Mouse (Mus musculus) right cerebral cortex, postnatal 14 days (tissue): ENCODE results near the gene Rpn1.

Source experiments
- DNase-seq: peaks from one replicate; pipeline ENCODE4 v3.0.0; 2022

The Rpn1 gene

GRCm38 (mm10) chr6:88067722-88068121 lies 16.6 kb upstream of the Rpn1 start:
- no peak for DNase-seq

GRCm38 (mm10) chr6:88068739-88069138 lies 15.5 kb upstream of the Rpn1 start:
- DNase-seq = no peak

- no peak for DNase-seq
These were observed 13.8 kb upstream of the Rpn1 start for GRCm38 (mm10) chr6:88070468-88070867.

DNA sequence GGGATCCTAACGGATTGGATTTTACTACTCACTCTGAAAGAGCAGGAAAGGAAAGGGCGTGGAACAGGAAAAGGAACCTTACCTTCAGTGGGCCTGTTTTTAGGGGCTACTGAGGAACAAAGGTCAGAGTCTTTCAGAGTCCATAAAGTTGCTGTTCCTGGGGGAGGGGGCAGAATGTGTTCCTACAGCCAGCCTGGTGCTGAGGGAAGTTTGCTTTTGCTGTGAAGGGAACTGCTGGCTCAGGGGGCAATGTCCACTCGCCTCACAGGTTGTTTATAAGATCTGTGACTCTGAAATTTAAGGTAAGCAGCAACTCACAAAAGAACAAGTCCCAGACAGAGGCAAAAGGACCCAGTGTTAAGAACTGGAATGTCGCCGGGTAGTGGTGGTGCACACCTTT lies 13.1 kb upstream of the Rpn1 start:
- no peak for DNase-seq

- peak; percentile 96 for DNase-seq
These were observed 9.3 kb upstream of the Rpn1 start for GRCm38 (mm10) chr6:88074752-88075554.

DNA sequence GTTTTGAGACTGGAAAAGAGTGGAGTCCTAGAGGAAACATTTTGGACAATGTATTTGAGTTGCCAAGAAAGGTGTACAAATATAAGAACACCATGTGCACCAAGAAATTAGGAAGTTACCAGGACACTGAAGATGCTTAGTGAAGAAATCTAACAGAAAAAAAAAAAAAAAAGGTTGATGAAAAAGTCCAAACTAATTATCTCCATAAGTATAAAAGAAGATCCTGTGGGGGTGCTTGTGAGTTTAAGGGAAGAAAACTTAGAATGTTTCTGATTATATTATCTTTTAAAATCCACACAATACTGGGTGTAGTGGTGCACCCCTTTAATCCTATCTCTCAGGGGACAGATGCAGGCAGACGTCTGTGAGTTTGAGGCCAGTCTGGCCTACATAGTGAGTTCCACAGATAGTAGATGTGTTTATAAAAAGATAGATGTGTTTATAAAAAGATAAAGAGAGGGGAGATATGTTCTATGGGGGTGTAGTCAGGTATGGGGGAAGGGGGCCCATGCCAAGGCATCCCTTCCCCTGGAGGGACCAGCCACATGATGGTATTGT lies 8.2 kb upstream of the Rpn1 start:
- DNase-seq = no peak

DNA sequence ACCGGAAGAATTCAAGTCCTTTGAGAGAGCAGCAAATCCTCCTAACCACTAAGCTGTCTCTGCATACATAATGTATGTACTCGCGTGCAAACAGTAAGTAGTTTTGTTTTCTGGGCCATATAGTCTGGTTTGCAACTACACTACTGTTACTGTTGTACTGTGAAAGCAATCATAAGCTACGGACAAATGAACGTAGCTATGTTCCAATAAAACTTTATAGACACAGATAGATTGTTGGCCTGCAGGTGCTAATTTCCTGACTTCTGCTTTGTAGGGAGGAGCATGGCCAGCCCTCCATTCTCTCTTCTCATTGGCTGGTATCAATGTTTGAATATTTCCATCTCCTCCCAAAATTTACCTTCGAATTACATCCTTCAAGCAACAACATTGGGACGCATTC lies 1.2 kb upstream of the Rpn1 start:
- DNase-seq = no peak

DNA sequence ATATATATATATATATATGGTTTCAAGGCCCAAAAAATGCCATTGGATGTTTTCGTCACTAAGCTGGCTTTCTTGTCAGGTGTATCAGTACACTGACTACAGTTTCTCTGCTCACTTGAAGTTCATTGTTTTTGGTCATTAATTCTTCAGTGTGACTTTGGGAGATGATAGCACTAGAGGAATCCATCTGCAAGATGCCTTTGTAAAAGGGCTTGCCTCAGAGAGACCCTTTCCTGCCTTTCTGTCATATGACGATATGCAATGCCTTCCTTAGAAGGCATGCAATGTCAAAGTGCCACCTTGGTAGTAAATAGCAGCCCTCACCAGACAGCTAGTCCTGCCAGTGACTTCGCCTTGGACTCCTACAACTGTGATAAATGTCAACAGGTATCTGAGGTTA lies 610 bp upstream of the Rpn1 start:
- DNase-seq = no peak

GRCm38 (mm10) chr6:88088971-88089370 lies 4.7 kb downstream of the Rpn1 start:
- DNase-seq = no peak

GRCm38 (mm10) chr6:88095377-88095776 lies 11.1 kb downstream of the Rpn1 start:
- no peak for DNase-seq

GRCm38 (mm10) chr6:88102096-88102495 lies 17.8 kb downstream of the Rpn1 start:
- no peak for DNase-seq

DNA sequence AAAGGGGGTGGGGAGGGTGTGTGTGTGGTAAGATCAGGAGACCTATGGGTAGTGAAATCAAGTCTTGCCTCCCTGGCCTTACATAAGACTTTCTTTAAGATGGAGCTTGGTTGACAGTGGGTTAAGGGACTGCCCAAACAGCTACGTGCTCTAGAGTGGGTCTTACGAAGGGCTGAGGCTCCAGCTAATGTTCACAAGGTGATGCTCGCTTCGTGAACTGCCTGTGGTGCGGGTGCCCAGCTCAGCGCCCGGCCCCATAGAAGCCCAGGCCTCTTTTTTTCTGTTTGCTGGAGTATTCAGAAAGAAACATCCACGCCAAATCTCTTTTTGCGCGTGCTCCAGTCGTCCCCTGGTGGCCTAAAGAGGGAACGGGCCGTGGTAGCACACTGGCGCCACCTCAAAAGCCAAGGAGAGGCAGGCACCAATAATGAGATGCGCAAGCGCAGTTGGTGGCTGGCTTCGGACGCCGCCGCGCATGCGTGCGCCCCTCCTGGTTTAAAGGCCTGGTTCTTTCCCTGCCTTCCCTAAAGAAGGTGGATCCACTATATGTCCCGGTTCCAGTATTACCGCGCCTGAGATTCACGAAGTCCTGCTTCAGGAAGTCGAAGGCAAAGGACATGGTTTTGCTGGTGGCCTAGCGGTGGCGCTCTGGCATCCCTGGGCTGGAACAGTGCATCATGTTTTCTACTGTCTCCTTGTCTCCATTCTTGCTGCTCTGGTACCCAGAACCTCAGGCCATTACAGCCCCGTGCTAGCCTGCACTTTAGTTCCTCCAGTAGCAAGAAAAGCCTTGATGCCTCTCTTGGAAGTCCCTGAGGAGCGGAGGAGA lies 21.7 kb downstream of the Rpn1 start:
- peak; percentile 93 for DNase-seq

- no peak for DNase-seq
These were observed 22.4 kb downstream of the Rpn1 start for GRCm38 (mm10) chr6:88106612-88107123.

DNA sequence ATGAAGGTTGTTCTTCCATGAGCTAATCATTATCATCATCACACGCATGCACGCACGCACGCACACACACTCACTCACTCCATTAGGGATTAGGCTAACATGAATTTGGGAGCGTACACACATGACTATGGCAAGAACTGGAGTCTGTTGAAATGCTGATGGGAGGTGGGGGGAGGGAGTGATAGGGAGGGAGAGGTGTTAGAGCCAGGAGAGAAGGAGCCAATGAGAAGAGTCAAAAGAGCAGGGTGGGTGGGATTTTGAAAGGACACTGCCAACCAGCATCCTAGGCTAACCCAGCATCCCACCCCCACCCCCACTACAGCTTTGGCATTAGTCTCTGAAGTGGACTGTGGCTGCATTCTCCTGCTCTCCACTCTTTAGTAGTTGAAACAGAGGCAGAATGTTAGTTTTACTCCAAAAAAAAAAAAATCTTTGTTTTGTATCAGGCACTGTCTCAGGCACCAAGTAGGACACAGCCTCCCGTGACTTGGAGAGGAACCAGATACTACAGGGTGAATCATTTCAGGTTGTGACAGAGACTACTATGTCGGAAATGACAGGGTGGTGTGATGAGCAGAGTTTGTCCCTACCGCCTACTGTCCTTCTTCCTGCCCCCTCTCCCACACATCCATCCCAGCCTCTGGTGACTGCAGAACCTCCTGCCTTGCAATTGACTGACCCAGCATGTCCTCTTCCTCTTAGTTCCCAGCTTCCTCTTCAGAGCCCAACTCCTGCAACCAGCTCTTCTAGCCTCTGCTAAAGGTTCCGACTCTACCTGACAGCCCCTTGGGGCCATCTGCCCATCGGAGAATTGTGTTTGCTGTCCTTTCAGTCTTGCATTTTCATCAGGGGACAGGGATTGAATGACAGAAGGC lies 23.6 kb downstream of the Rpn1 start:
- DNase-seq = no peak

- DNase-seq = peak; percentile 57
These were observed 28.9 kb downstream of the Rpn1 start for GRCm38 (mm10) chr6:88113139-88113538.

DNA sequence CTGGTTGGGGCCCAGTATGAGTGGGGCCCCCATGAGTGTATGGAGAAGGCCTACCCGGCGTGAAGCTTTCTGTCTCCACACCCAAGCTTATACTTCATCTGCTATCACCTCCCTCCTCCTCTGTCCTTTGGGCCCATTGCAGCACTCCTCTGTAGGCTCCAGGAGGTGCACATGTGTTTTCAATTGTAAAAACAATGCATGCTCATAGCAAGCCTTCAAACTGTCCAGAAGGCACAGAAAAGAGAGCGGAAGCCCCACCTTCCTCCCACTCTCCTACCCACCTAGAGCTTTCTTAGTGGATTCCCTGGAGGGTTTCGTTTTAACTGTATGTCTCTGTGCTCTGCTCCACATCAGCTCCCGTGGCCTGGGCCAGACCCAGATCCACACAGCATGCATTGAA lies 30.1 kb downstream of the Rpn1 start:
- DNase-seq = no peak

DNA sequence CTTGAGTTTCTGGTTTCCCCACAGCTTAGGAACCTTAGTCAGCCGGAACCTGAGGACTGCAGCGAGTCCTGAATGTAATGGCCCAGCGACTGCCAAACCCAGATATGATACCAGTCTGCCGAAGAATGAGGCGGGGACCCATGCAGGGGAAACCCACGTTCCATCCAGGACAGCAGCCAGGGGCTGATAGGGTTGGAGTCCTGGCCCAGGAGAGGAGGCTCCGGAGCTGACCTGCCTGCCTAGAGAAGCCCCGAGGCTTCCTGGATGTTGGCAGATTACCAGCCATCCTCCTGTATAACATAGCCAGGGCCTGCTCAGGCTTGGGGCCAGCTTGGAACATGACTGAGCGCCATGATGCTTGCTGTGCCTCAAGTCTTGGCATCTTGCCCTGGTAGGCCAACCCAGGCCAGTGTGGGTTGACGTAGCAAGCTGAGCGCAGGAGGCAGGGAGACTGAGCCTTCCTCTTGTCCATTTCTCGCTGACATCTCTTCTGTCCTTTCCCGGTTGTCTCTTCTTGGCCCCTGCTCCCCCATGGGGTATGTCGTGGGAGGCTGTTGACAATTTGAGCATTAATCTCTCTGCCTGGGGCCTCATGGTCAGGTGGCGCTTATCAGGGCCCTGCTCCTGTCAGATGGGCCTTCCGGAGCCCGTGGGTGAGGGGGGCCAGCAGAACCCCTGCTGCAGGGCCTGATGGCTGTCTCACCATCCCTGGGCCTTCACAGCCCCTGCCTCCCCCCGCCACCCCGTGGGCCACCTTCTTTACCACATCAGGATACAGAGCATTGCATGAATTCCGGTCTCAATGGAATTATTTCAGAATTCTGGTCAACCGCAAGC lies 32.3 kb downstream of the Rpn1 start:
- no peak for DNase-seq

DNA sequence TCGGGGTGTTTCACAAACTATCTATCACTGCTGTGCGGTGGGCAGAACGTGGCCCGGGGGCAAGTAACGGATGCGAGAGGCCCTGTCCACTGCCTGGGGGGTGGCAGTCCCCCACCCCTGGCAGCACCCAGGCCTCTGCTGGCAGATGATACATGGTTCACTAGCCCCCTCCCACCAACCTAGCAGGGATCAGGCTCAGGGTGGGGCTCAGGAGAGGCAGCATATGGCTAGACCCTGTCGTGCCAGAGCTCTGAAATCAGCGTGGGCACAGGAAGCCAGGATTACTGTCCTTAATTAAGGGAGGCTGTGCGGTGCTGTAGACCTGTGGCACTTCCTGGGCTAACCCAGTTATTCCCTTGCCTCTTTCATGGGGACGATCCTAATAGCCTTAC lies 32.9 kb downstream of the Rpn1 start:
- DNase-seq = no peak

DNA sequence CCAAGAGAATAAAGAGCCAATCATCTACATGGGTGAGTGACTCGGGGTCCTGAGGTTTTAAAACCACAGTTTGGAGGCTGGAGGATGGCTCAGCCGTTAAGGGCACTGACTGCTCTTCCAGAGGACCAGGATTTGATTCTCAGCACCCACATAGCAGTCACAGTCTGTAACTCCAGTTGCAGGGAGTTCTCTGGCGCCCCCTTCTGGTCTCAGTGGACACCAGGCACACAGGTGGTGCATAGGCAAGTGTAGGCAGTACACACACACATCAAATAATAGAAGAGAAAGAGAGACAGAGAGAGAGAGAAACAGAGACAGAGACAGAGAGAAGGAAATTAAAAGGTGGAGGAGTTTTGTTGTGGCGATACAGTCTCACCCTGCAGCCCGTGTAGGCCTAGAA lies 35.0 kb downstream of the Rpn1 start:
- no peak for DNase-seq

- no peak for DNase-seq
These were observed 36.5 kb downstream of the Rpn1 start for GRCm38 (mm10) chr6:88120813-88121212.

DNA sequence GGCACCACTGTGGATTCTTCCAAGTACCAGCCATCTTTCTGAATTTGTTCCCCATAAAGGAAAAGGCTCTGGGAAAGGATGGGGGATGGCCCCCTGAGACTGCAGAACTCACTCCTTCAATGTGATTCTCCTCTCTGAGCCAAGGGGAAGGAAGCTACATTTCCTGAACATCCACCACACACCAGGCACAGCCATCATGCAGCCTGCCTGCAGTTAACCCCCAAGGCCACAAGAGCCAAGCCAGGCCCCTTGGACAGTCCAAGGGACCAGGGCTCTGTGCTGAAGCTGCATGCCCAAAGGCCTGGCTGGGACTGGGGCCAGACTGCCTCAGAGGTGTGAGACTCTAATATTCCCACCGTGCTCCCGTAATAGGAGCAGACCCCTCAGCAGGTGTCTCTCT lies 37.5 kb downstream of the Rpn1 start:
- DNase-seq = no peak
